Mouse (Mus musculus): ENCODE measurements around the gene Oxsm. TPM values are rescaled to one million over a fixed set of nuclear protein-coding genes. Genes with fewer than 3 reads are reported as not detected.

The Oxsm gene
- total RNA-seq, 2 experiments from 2014 or later = 9.2 to 10.0 TPM

DNA sequence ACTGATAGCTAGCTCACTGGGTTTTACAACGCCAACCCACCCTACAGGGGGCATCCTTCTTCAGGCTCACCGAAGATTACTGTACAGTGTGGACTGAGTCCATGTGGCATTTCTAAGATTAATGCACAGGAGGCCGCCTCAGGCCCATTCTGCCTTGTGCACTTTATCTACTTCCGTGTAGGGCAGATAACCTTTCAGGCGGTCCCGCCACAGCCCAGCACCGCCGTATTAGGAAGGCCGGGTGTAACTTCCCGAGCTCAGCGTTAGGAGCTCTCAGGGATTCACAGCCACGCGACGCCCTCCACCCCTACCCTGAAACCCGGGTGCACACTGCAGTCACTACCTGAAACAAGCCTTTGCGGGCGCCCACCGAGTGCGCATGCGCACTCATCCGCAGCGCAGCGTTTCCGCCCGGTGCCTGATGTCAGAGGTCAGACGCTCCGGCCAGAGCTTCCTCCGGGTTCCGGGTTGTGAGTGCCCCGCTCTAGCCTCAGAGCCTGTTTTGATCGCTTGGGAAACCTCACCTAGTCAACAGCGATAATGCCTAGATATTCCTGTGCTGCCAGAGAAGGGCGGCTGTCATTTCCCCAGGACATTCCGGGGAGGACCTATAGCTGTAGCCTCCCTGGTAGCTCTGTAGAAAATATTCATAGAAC is 6.5 kb downstream of the Oxsm start:
- peak; percentile 86 to 91 for DNase-seq (ENCODE audit: low spot score in 2 of 2)

DNA sequence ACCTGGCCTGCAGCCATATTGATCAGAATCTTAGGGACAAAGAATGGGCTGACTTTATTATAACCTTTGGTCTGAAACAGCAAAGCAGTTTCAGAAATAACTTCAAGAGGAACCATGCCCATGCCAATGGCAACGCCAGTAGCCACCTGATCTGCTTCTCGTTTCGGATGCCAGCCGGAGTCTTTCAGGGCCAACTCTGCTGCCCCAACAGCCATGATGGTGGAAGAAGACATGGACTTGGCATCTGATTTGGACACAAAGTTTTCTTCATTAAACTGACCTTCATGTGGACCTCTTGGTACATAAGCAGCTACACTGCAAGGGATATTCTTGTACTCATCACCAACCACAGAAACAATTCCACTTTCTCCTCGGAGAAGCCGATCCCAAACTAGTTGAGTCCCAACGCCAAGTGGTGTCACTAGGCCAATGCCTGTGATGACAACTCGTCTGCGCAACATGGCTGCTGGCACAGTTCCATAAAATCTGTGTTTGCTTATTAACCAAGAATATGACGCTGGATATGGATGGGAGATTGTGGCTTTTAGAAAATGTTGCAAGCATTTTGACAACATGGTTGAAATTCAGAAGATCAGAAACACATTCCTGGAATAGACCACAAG is 7.3 kb downstream of the Oxsm start:
- DNase-seq (ENCODE audit: low spot score in 2 of 2) = no peak

DNA sequence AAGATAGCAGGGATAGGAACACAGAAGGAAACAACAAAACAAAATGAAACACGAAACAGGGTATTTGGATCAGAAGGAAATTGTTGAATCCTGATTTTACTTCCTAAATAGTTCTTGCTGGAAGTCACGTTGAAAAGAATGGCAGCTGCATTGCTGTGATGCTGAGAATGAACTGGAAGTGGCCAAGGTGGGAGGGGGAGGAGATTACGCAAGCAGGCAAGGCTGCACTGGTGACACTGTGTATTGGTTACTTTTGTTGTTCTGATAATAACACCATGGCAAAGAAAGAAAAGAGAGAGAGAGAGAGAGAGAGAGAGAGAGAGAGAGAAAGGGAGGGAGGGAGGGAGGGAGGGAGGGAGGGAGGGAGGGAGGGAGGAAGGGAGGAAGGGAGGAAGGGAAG is 13.1 kb downstream of the Oxsm start:
- no peak for DNase-seq (ENCODE audit: low spot score in 2 of 2)

DNA sequence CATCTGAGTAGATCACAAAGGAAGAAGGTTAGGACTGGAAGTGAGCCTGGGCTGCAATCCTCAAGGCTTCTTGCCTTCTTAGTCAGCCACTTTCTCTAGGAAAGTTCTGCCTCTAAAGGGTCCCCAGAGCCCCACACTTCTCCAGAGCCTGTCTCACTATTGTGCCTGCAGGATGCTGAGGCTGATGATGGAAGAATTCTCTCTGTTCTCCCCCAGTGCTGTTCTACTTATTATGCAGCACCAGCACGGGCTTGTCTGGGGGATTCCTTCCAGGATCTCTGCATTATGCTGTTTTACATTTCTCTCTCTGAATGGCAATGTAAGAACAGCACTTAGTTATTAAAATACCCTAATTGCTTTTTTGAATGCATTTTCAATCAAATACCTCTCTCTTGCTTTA is 16.1 kb downstream of the Oxsm start:
- DNase-seq (ENCODE audit: low spot score in 2 of 2) = no peak

DNA sequence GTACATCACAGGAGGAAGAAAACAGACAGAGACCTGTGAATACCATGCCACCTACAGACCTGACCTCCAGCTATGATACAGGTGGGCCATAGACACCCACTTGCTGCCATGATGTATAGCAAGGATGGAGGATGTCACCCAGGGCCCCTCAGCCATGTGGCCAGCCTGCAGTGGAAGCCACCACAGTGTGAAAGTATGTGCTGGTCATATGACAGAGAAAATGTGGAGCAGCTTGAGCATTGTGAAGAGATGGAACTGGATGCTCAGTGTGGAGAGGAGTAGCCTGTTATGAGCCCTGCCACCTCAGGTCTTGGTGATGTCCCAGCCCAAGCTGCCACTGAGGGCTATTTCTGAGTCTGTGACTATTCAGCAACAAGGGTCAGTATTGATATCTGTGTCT is 19.0 kb downstream of the Oxsm start:
- no peak for DNase-seq (ENCODE audit: low spot score in 2 of 2)

DNA sequence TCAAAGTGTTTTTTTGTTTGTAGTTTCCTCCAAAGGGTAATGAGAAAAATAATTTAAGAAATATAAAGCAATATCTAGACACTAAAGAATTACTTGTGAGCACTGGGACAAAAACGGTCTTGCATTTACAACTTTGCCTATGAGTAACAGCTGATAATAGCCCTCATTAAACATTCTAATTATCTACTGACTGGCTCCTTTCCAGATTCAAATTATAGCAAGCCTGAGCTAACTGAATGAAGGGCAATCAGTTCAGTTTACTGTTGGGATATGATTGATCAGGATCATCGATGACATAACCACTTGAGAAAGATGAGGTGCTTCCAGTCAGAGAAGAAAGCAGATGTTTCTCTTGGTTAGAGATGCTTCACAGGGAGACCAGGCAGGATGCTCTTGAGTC is 20.2 kb downstream of the Oxsm start:
- no peak for DNase-seq (ENCODE audit: low spot score in 2 of 2)

DNA sequence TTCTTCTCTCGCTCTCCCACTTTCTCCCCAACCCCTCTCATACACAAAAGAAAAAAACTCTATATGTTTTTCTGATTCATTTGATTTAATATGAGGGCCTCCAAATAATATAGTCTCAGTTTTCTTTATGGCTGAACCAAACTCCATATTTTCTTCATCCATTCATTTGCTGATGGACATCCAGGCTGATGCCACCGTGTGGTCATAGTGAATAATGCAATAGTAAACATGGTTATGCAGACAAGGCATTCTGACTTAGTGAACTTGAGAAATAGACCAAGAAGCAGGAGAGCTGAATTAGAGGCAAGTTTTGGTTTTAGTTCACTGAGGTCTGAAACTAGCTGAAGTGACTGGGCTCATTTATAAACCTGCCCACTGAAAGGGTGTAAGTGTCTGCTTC is 30.6 kb downstream of the Oxsm start:
- DNase-seq (ENCODE audit: low spot score in 2 of 2) = no peak

DNA sequence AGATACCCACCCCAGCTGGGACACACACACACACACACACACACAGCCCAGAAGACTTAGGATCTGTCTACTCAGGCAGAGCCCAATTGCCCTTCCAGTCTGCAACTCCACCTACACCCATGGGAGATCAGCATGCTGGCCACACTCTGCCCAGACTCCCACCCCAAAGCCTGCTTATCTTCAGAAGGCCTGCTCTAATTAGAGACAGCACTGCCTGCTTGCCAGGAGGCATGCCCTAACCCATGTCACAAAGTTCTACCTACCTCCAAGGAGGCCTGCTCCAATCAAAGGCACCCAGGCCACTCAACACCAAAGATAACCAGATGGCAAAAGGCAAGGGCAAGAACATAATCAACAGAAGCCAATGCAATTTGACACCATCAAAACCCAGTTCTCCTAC is 41.9 kb downstream of the Oxsm start:
- DNase-seq (ENCODE audit: low spot score in 2 of 2) = no peak

DNA sequence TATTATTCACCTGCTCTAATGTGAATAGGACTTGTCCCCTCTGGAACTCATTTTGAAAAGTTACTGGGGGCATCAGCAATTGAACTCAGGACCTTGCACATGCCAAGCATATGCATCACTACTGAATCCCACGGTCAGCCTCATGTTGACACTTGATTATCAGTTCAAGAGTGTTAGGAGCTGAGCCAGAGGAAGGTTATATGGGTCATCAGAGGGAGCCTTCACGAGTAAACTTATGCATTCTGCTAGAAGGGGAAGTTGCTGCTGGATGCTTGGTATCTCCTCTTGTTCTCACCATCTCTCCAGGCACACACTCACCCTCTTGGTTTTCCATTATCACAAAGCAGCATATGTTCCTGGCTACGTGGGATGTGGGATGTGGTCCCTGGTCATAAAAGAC is 47.9 kb downstream of the Oxsm start:
- DNase-seq (ENCODE audit: low spot score in 2 of 2) = no peak

DNA sequence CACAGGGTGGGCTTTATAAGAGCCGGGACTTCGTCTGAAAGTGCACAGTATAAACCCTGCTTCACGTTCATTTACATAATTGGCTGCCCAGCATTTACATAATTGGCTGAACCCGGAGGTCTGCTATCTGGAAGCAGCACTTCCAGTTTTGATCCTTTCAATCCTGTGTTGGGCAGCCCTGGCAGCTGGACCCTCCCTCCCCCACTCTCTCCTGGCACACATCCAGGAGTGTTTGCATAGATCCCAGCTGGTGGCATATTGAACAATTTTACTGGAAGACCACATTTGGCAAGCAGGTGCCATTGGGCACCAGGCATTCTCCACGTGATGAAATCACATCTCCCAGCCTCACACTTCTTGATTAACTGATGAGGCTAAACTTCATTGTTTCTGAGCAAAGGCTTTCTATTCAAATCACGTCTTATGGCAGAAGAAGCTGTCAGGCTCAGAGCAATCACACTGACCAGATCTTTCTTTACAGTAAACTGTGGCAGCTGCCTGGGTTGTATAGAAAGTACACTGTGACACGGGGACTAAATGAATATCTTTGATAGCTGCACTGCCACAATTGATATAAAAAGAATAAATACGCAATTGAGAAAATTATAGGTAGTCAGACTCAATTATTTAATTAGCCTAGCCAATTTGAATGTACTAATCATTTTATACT is 48.5 kb downstream of the Oxsm start:
- DNase-seq (ENCODE audit: low spot score in 2 of 2) = peak; percentile 77 to 84

DNA sequence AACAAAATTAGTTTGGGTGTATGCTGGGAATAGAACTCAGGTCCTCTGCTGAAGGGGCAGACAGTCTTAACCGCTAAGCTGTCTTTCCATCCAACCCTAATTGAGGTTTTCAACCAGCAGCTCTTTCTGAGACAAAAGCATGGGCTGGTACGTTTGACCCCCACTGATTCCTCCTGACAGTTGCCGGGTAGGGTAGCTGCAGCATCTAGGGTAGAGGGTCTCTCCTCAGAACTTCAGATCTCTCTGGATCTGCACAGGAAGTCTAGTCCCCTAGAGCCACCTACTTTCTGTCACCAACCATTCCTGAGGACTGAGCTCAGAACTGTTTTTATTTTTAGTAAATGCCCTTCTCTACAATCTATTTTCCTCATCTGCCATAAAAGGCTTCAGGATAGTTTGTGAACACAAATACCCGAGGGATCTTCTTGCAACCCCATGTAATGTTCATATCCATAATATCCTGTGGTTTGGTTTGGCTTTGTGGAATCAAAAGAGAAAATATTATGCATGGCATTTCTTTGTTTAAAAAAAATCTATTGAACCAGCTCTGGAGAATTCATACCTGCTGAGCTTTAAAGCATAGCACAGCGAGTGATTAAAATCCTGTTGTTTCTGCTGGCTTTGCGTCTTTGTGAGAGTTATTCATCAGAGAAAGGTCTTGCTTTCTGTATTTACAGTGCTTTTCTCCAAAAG is 49.2 kb downstream of the Oxsm start:
- no peak for DNase-seq (ENCODE audit: low spot score in 2 of 2)

DNA sequence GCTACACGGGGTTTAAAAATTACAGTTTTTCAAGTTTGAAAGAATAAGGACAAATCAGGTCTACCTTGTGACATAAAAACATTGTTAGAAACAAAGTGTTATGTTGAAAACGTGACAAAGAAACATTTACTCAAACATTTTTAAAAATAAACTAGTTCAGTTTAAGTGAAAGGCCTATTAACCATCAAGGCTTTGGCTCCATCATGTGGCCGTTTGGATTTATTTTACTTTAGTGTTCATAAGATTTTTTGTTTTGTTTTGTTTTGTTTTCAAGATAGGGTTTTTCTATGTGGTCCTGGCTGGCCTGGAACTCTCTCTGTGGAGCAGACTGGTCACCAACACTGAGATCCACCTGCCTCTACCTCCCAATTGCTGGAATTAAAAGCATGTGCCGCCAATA is 53.1 kb downstream of the Oxsm start:
- peak in 1 of 2 experiments; percentile 30 for DNase-seq (ENCODE audit: low spot score in 2 of 2)

DNA sequence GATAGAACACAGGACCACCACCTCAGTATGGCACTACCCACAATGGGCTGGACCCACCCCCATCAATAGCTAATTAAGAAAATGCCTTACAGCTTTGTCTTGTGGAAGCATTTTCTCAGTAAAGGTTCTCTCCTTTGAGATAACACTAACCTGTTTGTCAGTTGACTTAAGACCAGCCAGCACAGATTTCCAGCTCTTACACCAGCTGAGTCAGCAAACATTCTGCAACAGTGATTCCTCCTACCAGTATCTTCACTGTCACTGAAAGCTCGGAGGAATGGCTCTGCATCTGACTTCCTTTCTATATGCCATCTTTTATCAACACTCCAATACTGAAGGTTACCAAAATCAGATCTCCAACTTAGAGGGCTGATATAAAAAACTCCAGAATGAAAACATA is 54.1 kb downstream of the Oxsm start:
- no peak for DNase-seq (ENCODE audit: low spot score in 2 of 2)

DNA sequence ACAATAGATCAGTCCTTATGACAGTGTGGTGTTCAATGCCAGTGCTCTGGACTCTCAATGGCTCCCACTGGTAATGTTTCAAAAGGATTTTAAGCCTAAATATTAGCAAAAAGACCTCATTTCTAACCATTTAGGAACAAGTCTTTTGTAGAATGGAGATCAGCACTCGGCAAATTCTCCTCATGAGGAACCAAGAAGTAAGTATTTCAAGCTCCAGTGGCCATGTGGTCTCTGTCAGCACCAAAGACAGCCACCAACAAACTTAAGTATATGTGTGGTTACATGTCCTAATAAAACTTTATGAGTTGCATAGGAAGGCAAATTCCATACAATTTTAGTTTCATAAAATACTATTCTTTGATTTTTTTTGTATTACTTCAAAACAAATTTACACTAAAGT is 55.5 kb downstream of the Oxsm start:
- no peak for DNase-seq (ENCODE audit: low spot score in 2 of 2)

DNA sequence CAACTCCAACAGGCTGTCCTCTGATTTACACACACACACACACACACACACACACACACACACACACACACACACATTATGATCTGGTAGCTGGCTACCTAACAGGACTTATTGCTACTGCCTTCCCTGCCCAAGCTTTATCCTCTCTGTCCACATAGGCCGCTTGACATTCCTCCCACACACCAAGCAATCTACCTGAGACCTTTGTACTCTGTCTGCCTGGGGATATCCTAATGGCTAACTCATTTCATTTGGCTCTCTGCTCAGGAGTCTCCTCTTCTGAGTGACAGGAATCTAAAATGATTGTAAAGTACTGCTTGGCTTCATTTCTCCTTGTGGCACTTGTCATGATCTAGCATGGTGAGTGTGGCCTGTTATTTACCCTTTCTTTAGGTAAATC is 60.5 kb downstream of the Oxsm start:
- no peak for DNase-seq (ENCODE audit: low spot score in 2 of 2)

Other genes starting within 250 kb of the Oxsm start
- gene Ngly1, start 528 bp downstream of the Oxsm start, total RNA-seq (2021) = 10 to 100 TPM; 35.6 to 38.0 TPM
- gene Top2b, start 115.4 kb upstream of the Oxsm start, total RNA-seq (2021) = 100 to 1,000 TPM; 160 TPM

Data from layer of hippocampus, postnatal 10 days (tissue).